Mouse (Mus musculus) thymus, adult 2 months (tissue): Measurements from ENCODE around the gene Tanc1.

Experiments used
- CTCF ChIP-seq: fragments of 200-500 bp; IDR thresholded peaks from 2 replicates; pipeline ENCODE4 v1.5.1; 2012; ENCODE audit warnings: mild to moderate bottlenecking, control low read depth, low read length, moderate library complexity, borderline replicate concordance; ENCODE audit not compliant: control insufficient read depth, poor library complexity, insufficient read depth; ENCODE audit errors: extremely low read depth
- POLR2A ChIP-seq: fragments of 200-500 bp; IDR thresholded peaks from 2 replicates; pipeline ENCODE4 v1.6.1; 2012; ENCODE audit warnings: mild to moderate bottlenecking, low read length, control low read depth, moderate library complexity; ENCODE audit not compliant: control insufficient read depth, poor library complexity, insufficient read depth; ENCODE audit errors: extremely low read depth

- TF ChIP-seq POLR2A (no peak), CTCF (no peak)
These were observed 60.8 kb downstream of the Tanc1 start for GRCm38 (mm10) chr2:59672686-59673085.
